Mouse (Mus musculus) right cerebral cortex, adult 2 months (tissue): ENCODE data around the gene Plp2.

ENCODE experiments used
- DNase-seq, 2 experiments: peaks; one replicate each; pipeline ENCODE4 v3.0.0; 2021 to 2022; ENCODE audit warnings: low spot score in 2 of 2

Gene Plp2

DNA sequence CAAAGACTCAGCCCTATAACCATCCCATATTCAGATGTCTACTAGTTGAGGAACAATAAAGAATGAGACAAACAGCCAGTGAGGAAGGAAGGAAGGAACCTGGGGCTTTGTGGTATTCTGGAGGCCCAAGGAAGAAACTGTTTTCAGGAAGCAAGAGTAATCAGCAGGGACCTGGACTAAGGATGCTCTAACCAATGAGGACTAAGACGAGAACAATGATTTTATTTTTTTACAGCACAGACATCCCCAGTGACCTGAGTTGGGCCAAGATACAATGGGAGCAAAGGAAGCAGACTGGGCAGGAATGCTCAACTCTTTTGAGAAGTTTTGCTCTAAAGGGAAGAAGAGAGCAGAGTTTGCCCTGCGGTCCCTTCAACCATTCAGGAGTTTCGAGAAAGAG lies 8.3 kb downstream of the Plp2 start:
- no peak for DNase-seq

DNA sequence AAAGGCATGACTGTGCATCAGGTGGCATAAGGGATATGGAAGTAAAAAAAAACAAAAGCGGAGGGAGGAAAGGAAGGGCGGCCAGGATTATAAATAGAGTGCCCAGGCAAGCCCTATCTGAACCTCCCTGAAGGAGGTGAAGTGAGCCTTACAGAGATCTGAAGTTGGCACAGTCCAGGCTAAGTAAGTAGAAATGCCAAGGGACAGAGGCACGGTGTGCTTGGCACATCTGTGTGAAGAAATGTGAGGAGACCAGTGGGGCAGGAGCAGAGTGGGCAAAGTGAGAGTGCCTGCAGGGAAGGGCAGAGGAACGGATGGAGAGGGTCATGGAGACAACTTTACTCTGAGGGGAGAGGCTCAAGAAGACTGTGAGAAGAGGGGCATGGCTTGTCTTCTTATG lies 10.1 kb downstream of the Plp2 start:
- DNase-seq = no peak

DNA sequence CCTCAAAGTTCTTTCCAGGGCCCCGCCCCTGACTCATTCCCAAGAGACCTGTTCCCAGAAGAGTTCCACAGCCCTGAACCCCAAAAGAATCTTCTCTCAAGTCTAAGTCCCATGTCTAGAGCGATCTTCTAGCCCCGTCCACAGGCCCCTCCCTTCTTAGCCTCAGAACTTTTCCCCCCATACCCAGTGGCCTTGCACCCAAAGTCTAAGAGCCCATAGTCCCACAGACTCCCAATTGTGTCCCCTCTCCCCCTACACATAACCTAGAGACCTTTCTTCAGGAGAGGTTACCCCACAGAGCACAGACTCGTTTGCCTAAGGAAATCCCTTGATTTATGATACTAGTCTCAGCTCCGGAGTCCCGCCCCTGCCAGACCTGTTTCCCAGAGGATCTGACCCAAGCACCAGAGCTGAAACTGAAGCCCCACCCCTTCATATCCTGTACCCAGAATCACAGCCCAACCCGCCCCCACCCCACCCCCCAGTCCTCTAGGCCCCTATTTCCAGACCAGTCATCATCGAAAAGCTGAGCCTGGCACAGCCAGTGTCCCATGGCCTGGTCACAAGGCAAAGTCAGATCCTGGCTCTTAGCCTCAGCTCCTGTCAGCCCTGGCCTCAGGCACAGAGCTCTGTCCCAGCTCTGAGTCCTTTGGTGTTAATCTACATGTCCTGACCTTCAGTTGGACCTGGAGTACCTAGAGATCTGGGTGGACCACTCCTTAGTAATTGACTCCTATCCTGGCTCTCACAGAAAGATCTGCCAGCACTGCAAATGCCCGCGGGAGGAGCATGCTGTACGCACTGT lies 12.2 kb downstream of the Plp2 start:
- no peak for DNase-seq

DNA sequence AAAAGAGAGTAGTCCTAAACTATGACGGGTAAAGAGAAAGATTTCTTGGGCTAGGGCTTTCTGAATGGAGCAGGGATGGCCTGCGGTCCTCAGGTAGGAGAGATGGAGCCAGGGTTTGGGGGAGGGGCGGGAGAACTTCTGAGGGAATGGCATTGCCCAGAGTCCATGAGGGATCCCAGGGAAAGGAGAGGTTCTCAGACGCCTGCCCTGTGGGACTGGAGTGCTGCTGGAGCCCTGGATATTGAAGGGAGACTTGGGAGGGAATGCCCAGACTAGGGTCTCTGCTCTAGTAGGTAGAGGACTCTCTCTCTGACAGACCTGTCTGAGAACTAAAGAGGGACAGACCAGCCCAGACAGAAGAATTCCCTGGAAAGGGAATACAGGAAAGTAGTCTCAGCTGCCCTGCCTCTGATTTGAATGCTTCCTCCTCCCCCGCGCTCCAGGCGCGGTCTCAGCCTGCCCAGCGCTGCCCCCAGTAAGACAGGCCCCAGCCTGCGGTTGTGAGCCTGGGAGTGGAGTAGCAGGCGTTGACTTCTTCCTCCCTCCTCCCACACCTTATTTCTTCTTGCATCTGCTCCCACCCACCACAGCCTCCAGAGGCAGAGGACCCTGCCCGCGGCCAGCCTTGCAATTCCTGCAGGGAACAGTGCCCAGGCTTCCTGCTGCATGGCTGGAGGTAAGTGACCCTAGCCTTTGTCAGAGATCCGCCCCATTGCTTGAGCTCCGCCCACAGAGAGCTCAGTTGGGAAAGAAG lies 13.0 kb downstream of the Plp2 start:
- DNase-seq = no peak

DNA sequence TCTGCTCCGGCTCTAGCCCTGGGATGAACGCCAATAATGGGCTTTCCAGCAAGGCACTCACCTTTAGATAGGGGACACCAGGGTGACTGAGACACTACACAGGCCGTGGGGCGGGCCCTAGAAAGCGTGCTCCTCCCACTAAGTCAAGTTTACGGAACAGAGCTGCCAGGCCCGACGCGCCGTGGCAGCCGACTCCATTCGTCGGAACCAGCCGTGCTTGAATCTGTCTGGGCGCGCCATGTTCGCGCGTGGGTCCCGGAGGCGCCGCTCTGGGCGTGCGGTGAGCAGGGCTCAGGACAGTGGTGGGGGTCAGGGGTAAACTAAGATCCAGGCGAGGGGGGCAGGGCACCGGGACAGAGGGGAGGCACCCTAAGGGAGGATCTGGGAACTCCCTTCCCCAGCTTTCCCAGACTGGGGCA lies 14.0 kb downstream of the Plp2 start, which contains the start of gene Prickle3:
TSS of gene Prickle3 (plus strand) at position 40 of the 419 bp plus-strand sequence.
- no peak for DNase-seq

DNA sequence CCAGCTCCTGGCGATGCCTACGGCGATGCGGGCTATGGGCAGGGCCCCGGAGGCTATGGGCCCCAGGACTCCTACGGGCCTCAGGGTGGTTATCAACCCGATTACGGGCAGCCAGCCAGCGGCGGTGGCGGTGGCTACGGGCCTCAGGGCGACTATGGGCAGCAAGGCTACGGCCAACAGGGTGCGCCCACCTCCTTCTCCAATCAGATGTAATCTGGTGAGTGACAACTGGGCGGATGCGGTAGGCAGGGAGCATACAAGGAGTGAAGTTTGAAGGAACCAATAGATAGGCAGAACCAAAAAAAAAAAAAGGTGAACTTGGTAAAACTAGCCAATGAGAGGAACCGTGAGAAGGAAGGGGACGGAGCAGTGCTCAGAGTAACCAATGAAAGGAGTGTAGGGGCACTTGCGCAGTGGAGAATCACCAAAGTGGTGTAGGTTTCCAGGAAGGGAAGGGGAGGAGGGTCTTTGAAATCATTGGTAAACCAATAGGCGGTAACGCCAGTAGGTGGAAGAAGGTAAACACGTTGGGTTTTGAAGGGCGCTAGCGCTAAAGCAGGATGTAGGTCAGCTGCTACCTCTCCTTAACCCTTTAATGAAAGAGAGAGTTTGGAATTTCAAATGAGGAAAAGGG lies 22.4 kb downstream of the Plp2 start:
- DNase-seq = peak; percentile 48 to 68

DNA sequence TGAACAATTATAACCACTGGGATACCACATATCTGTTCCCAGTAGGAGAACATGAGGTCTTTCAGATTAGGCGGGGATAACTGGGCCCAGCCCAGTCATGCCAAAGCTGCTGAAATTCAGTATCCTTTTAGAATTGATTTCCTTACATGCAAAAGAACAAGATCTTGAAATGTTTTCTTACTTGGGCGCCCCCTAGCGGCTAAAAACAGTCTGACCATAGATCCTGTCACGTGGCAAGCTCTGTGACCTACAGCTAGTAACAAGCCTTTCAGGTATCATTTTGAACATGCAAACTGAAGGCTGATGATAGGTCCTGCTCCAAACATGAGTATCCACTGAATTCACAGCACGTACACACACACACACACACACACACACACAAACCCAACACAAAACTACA lies 25.8 kb downstream of the Plp2 start:
- DNase-seq = peak; percentile 87 to 88

DNA sequence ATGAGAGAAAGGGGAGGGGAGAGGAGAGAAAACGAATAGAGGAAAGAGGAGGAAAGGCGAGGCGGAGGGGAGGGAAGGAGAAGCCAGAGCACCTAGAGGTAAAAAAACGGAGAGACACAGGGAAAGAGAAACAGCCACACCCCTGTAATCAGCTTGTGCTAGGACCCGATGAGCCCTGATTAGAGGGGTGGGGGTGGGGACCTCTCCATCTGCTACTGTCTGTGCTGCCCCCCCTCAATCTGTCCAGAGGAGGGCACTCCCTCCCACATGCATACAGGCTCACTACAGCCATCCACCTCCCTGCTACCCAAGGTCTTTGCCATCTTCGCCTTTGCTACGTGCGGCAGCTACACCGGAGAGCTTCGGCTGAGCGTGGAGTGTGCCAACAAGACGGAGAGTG lies 30.4 kb downstream of the Plp2 start:
- no peak for DNase-seq

DNA sequence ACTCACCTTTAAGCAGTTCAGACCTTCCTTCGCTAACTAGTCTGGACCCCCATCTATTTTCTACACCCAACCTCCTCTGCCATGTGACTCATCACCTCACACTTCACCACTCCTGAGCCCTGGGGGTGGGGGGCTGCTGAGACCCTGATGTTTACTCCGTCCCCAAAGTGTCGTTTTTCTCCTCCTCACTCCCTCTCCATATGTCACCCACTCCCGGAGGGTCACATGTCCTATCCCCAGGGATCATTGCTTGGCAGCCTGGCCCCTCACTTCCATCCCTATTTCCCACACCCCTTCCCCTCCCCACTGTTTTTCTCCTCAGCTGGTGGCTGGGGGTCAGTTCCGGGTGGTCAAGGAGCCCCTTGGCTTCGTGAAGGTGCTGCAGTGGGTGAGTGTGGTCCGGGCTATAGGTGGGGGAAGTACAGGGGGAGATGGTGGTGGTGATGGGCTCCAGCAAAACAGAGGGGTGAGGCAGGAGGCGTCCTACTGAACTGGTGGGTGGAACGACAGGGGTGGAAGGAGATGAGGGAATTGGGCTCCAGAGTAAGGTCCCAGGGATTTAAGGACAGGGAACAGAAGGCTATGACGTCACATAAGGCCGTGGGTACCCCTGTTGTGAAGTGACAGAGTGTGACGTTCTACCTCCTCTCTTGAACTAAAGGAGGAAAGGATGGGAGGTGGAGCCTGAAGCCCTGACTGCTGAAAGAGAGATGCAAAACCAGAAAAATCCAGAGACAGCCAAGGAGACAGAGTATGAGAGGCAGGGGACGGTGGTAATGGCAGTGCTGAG lies 31.5 kb downstream of the Plp2 start:
- no peak for DNase-seq

DNA sequence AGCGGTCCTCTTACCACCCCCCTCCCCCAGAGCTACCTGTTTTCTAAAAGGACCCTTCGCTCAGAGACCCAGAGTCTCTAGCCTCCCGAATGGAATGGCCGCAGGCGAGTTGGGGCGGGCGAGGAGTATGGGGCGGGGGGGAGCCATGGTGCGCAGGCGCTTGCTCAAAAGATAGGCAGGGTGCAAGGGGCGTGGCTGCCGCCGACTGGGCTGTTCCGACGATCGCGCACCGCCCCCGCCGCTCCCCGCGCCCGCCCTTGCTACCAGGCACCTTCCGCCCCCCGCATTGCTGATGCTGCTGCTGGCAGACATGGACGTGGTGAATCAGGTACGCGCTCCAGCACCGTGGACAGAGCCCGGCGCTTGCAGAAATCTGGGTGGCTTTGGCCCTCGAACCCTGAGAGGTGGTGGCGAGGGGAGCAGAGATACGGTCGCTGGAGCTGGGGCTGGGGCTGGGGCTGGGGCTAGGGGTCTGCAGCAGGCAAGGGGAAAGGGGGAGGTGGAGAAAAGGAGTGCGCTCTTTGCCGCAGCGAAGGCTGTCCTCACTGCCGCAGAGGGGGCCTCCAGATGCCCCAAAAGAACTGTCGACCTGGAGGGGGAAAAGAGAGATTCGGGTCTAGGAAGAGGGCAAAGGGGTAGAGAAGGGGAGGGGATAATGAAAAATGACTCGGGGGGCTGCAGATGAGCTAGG lies 32.6 kb downstream of the Plp2 start, which contains the start of gene Syp:
TSS of gene Syp (plus strand) at position 71 of the 691 bp plus-strand sequence.
- DNase-seq = peak; percentile 82 to 85

DNA sequence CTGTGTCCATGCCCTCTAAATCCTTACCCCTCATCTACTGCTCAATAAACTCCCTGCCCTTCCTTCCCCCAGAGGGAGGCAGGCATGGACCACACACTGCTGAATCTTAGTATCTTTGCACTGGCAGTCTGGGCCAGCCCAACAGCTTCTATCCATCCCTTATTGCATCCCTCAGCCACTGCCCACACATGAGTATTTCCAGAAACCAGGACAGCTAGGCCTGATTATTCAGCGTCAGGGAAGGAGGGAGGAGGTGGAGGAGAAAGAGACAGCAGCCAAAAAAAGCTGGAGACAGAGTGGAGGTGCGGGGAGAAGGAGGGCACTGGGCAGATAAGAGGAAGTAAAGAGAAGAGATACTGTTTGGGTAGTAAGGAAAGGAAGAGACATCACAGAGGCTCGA lies 36.1 kb downstream of the Plp2 start:
- DNase-seq = peak in 1 of 2 experiments; percentile 64

DNA sequence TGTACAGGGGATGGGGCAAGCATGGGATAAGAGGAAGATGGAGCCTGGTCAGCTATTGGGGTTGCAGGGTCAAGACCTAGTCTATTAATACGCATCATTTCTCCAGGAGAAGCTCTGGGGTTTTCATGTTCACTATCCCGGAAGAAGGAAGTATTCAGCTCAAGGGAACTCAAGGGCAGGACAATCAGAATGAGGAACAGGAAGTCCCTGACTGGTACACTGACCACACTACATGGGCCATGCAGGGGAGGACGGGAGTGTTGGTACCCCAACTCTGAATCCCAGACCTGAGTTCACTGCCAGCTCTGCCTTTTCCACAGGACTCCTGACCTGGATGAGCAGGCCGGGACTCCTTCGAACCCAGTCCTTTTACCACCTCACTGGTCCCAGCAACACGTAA lies 38.6 kb downstream of the Plp2 start:
- DNase-seq = no peak
